Mouse (Mus musculus) G1E (cell line): ENCODE results near the gene Lrrc26. TPM values are rescaled to one million over a fixed set of nuclear protein-coding genes. Genes with fewer than 3 reads are reported as not detected.

Experiments
- ATAC-seq: 2 replicates; pipeline ENCODE4 v1.8.0; 2016; ENCODE audit warnings: mild to moderate bottlenecking; ENCODE audit not compliant: insufficient number of reproducible peaks, poor library complexity, low FRiP score, severe bottlenecking; ENCODE audit errors: extremely low read depth
- DNase-seq: peaks from one replicate; pipeline ENCODE4 v3.0.0; 2012; ENCODE audit warnings: low spot score
- H3K27me3 ChIP-seq: 2 replicates; pipeline ENCODE4 v1.6.1; 2012; ENCODE audit warnings: mild to moderate bottlenecking, low read length, inconsistent platforms; ENCODE audit not compliant: insufficient read depth
- H3K36me3 ChIP-seq: replicated peaks from 2 replicates; pipeline ENCODE3; 2012; ENCODE audit warnings: mild to moderate bottlenecking, inconsistent platforms
- H3K4me1 ChIP-seq: 2 replicates; pipeline ENCODE4 v1.6.1; 2012; ENCODE audit warnings: low read depth, low read length, inconsistent platforms, mixed read lengths; ENCODE audit not compliant: insufficient read depth
- H3K4me3 ChIP-seq: 2 replicates; pipeline ENCODE4 v1.5.1; 2012; ENCODE audit warnings: low read depth, mild to moderate bottlenecking, inconsistent platforms, low read length, moderate library complexity, mixed read lengths
- H3K9me3 ChIP-seq: replicated peaks from 2 replicates; pipeline ENCODE4 v1.6.1; 2012; ENCODE audit warnings: inconsistent platforms
- CTCF ChIP-seq: IDR thresholded peaks from 2 replicates; pipeline ENCODE4 v1.5.1; 2012; ENCODE audit warnings: low read depth, low read length, inconsistent platforms, mixed read lengths
- GATA1 ChIP-seq: IDR thresholded peaks from 2 replicates; pipeline ENCODE4 v1.6.1; 2012; ENCODE audit warnings: borderline replicate concordance, low read length, inconsistent platforms, mixed read lengths
- GATA2 ChIP-seq: IDR thresholded peaks from 2 replicates; pipeline ENCODE4 v1.6.1; 2012; ENCODE audit warnings: low read depth, low read length, inconsistent platforms, borderline replicate concordance
- POLR2AphosphoS5 ChIP-seq: IDR thresholded peaks from 2 replicates; pipeline ENCODE4 v1.6.1; 2012; ENCODE audit warnings: low read depth, low read length, inconsistent platforms; ENCODE audit not compliant: insufficient replicate concordance
- TAL1 ChIP-seq: conservative IDR thresholded peaks from 2 replicates; pipeline ENCODE4 v1.6.1; 2012; ENCODE audit warnings: low read depth, low read length, inconsistent platforms, mixed read lengths
- polyA plus RNA-seq: library from polyadenylated mRNA; stranded (reverse); fragments of >175 nt; gene quantifications from 2 replicates; pipeline ENCODE4 v1.2.3, GENCODE M21; 2012
- total RNA-seq, 2 experiments: library from RNA; stranded (forward) in 1 of 2; stranded (reverse) in 1 of 2; fragments of 200-1000 nt in 1 of 2; fragments of >200 nt in 1 of 2; fragmentation: Nextera tagmentation in 1 of 2; gene quantifications; 2 replicates each; pipeline ENCODE4 v1.2.3; 2014 to 2017

Lrrc26 gene
- total and polyA plus RNA-seq, 3 experiments: not detected

DNA sequence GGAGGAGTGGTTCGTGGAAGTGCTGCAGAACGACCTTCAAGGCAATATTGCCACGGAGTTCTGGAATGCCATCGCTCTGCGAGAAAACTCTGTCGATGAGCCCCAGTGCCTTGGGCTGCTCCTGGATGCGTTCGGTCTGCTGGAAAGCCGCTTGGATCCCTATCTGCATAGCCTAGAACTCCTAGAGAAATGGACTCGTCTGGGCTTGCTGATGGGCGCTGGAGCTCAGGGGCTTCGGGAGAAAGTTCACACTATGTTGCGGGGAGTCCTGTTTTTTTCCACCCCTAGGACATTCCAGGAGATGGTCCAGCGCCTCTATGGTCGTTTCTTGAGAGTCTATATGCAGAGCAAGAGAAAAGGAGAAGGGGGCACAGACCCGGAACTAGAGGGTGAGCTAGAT lies 16.7 kb upstream of the Lrrc26 start:
- no peaks in the 10 kb centered on the region for H3K9me3 ChIP-seq
- DNase-seq (no peak), ATAC-seq (no peak)
- H3K27me3 ChIP-seq: no peaks in the 10 kb centered on the region
- no peak for TF ChIP-seq POLR2AphosphoS5
- TF ChIP-seq TAL1: no peak
- TF ChIP-seq GATA1: no peak
- TF ChIP-seq GATA2: no peak
- TF ChIP-seq CTCF: no peak
- peaks cover 91% of the 10 kb centered on the region for H3K36me3 ChIP-seq
- peaks cover 53% of the 10 kb centered on the region for H3K4me1 ChIP-seq
- peak overlapping the region; percentile 84 for H3K4me3 ChIP-seq

- peaks cover 97% of the 10 kb centered on the region for H3K36me3 ChIP-seq
- DNase-seq: no peak
- no peak for ATAC-seq
- no peak overlapping the region for H3K4me3 ChIP-seq
- H3K4me1 ChIP-seq: peaks cover 4% of the 10 kb centered on the region; the same call in 1 of the 2 replicates
- H3K27me3 ChIP-seq: no peaks in the 10 kb centered on the region
- H3K9me3 ChIP-seq: no peaks in the 10 kb centered on the region
- TF ChIP-seq TAL1 (no peak), GATA2 (no peak), CTCF (peak; percentile 59; the same call in 1 of the 2 replicates), POLR2AphosphoS5 (no peak), GATA1 (no peak)
These were observed 10.5 kb upstream of the Lrrc26 start for GRCm38 (mm10) chr2:25278928-25279882.

- Histone ChIP-seq H3K27me3 (peaks cover 21% of the 10 kb centered on the region), H3K4me1 (peaks cover 13% of the 10 kb centered on the region), H3K4me3 (no peak overlapping the region), H3K9me3 (no peaks in the 10 kb centered on the region), H3K36me3 (peaks cover 62% of the 10 kb centered on the region)
- DNase-seq: no peak
- ATAC-seq: no peak
- no peak for TF ChIP-seq POLR2AphosphoS5
- TF ChIP-seq TAL1: no peak
- TF ChIP-seq GATA1: no peak
- TF ChIP-seq GATA2: no peak
- TF ChIP-seq CTCF: no peak
These were observed 4.2 kb upstream of the Lrrc26 start for GRCm38 (mm10) chr2:25285551-25285950.

- no peak for TF ChIP-seq POLR2AphosphoS5
- TF ChIP-seq CTCF: no peak
- TF ChIP-seq TAL1: no peak
- TF ChIP-seq GATA2: no peak
- TF ChIP-seq GATA1: no peak
- peaks cover 28% of the 10 kb centered on the region for H3K27me3 ChIP-seq
- H3K4me3 ChIP-seq: no peak overlapping the region
- H3K9me3 ChIP-seq: no peaks in the 10 kb centered on the region
- ATAC-seq: no peak
- H3K4me1 ChIP-seq: peaks cover 13% of the 10 kb centered on the region
- DNase-seq: no peak
- H3K36me3 ChIP-seq: peaks cover 55% of the 10 kb centered on the region
These were observed 3.4 kb upstream of the Lrrc26 start for GRCm38 (mm10) chr2:25286314-25286713.

DNA sequence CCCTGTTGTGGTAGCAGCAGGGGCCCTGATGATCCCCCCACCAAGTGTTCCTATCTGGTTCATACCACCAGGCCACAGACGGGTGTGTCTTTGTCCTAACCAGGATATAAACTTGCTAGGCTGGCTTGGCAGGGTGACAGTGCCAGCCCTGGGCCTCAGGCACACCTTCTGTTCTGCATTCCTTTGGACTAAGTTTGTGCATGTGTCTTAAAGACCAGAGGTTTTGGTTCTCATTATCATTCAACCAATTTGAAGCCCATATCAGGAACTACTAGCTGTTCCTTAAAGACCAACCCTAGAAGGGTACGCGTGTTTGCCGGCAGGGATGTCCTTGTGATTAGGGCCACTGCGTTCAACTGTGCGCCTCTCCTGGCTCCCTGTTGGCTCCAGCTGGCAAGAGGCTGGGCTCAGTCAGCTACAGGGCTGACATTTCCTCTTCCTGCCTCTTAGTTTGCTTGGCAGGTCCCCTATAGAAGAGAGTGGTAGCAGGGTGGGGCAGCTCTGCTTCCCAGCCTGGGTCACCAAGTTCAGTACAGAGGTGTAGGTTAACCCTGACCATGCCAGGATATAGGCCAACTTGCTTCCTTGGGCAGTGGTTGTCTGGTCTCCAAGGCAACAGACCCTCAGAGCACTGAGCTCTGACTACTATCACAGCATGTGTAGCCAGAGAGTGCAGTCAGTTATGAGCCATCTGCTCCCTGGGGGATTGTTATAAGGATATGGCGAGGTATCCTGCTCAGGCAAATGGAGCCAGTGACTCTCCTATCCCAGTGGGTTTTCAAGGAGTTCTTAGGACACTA lies 2.7 kb upstream of the Lrrc26 start:
- H3K27me3 ChIP-seq: peaks cover 35% of the 10 kb centered on the region
- TF ChIP-seq POLR2AphosphoS5: no peak
- no peak for TF ChIP-seq CTCF
- TF ChIP-seq GATA1: no peak
- no peak for TF ChIP-seq TAL1
- TF ChIP-seq GATA2: no peak

More for the DNA sequence above, 2.7 kb upstream of the Lrrc26 start:
- ATAC-seq (no peak), DNase-seq (no peak)
- no peaks in the 10 kb centered on the region for H3K9me3 ChIP-seq
- H3K4me1 ChIP-seq: peaks cover 19% of the 10 kb centered on the region
- H3K4me3 ChIP-seq: no peak overlapping the region
- peaks cover 50% of the 10 kb centered on the region for H3K36me3 ChIP-seq
